In genomic region chr2:73452556-73452955, GRCm38 (mm10) we compare ENCODE assay signal across 17 mouse cellular contexts.
DNase-seq lines count a peak whose midpoint lies in the region; ATAC-seq and TF ChIP-seq lines count a peak whose summit lies in the region.
"Had no signal": no experiment of that assay in that cellular context is flagged by ENCODE, and none has a peak within 500 bp of the region (broad histone marks: within the 10 kb centered on the region; RNA-seq: fewer than 3 reads in every experiment).

No protein-coding gene starts in this region.

- no peak for TF ChIP-seq POLR2A in liver, adult 2 months (IDR thresholded peaks at IDR 0.05; ENCODE audit: extremely low read depth, insufficient read depth, low read length)

- H3K4me3 ChIP-seq in liver, adult 2 months (ENCODE audit: insufficient read depth, low read depth, low read length): peak overlapping the region; percentile 31; the same call in 1 of the 2 replicates
- no peak overlapping the region for H3K4me3 ChIP-seq in forebrain, postnatal 0 days (ENCODE audit: low read depth, low read length)
- H3K4me3 ChIP-seq: embryonic facial prominence, embryonic 13.5 days; forebrain, embryonic 15.5 days; intestine, embryonic 15.5 days; limb, embryonic 10.5 days; midbrain, embryonic 15.5 days had no signal

- no peak overlapping the region for H3K4me2 ChIP-seq in forebrain, postnatal 0 days (ENCODE audit: low read depth)
- H3K4me2 ChIP-seq: embryonic facial prominence, embryonic 13.5 days; forebrain, embryonic 15.5 days; intestine, embryonic 15.5 days; midbrain, embryonic 15.5 days had no signal

- no peak for DNase-seq in liver, adult 2 months (ENCODE audit: extremely low read depth, low read depth, low spot score)
- DNase-seq in liver: no peak
- peak; percentile 58 for DNase-seq in thymus, postnatal 4 days
- no peak for DNase-seq in forebrain, postnatal 0 days
- no peak for DNase-seq in Muller cell, postnatal 12 days (ENCODE audit: inconsistent ontology term)
- no peak for DNase-seq in cerebellum, postnatal 10 days
- DNase-seq: cerebellum, adult 9-11 months; heart, postnatal 36 days; lung, postnatal 10 days; right cerebral cortex, postnatal 25 days had no signal

- H3K9me3 ChIP-seq in forebrain, postnatal 0 days (ENCODE audit: low read length): no peaks in the 10 kb centered on the region
- H3K9me3 ChIP-seq: embryonic facial prominence, embryonic 13.5 days; forebrain, embryonic 15.5 days; intestine, embryonic 15.5 days; limb, embryonic 10.5 days; midbrain, embryonic 15.5 days had no signal

- no peak overlapping the region for H3K9ac ChIP-seq in liver, adult 2 months (ENCODE audit: low read depth, low read length)
- no peak overlapping the region for H3K9ac ChIP-seq in forebrain, postnatal 0 days
- H3K9ac ChIP-seq: embryonic facial prominence, embryonic 13.5 days; forebrain, embryonic 15.5 days; intestine, embryonic 15.5 days; midbrain, embryonic 15.5 days had no signal

- H3K79me2 ChIP-seq in liver, adult 2 months (ENCODE audit: control insufficient read depth, insufficient read depth, low read length): no peaks in the 10 kb centered on the region

- WGBS in liver, adult 2 months: 86% methylated on average over 7 of the region's 7 CpGs
- WGBS in forebrain, postnatal 0 days: 84% methylated on average over 7 of the region's 7 CpGs

- no peaks in the 10 kb centered on the region for H3K27me3 ChIP-seq in liver, adult 2 months (ENCODE audit: control insufficient read depth, insufficient read depth, low read length)
- no peaks in the 10 kb centered on the region for H3K27me3 ChIP-seq in forebrain, postnatal 0 days (ENCODE audit: insufficient read depth, low read length)
- H3K27me3 ChIP-seq: embryonic facial prominence, embryonic 13.5 days; forebrain, embryonic 15.5 days; intestine, embryonic 15.5 days; midbrain, embryonic 15.5 days had no signal

- H3K36me3 ChIP-seq in liver, adult 2 months (ENCODE audit: control insufficient read depth, insufficient read depth, low read length): no peaks in the 10 kb centered on the region
- H3K36me3 ChIP-seq in forebrain, postnatal 0 days (ENCODE audit: insufficient read depth): no peaks in the 10 kb centered on the region
- H3K36me3 ChIP-seq: forebrain, embryonic 15.5 days; intestine, embryonic 15.5 days; limb, embryonic 10.5 days; midbrain, embryonic 15.5 days had no signal

- no peak for TF ChIP-seq CTCF in liver, adult 2 months (IDR thresholded peaks at IDR 0.05; ENCODE audit: low read depth, low read length)
- no peak for TF ChIP-seq CTCF in forebrain, postnatal 0 days (IDR thresholded peaks at IDR 0.05; ENCODE audit: low read depth)

- peak; percentile 52 for ATAC-seq in inflammation-experienced regulatory T-cells, adult 6 months
- peak; percentile 36; the same call in 1 of the 2 replicates for ATAC-seq in monocyte, adult 5-6 weeks (replicated peaks; ENCODE audit: insufficient number of reproducible peaks, low FRiP score, low TSS enrichment, poor library complexity, severe bottlenecking)
- no peak for ATAC-seq in forebrain, postnatal 0 days
- ATAC-seq: forebrain, embryonic 15.5 days; intestine, embryonic 15.5 days; midbrain, embryonic 15.5 days had no signal

- no peak overlapping the region for H3K27ac ChIP-seq in liver, adult 2 months (replicated peaks; ENCODE audit: insufficient read depth, low read depth, low read length)
- no peak overlapping the region for H3K27ac ChIP-seq in forebrain, postnatal 0 days (ENCODE audit: low read depth, low read length)
- H3K27ac ChIP-seq: embryonic facial prominence, embryonic 13.5 days; forebrain, embryonic 15.5 days; intestine, embryonic 15.5 days; limb, embryonic 10.5 days; midbrain, embryonic 15.5 days had no signal

- H3K4me1 ChIP-seq in liver, adult 2 months (ENCODE audit: control insufficient read depth, insufficient read depth, low read length): peaks cover 2% of the 10 kb centered on the region; the same call in 1 of the 2 replicates
- no peaks in the 10 kb centered on the region for H3K4me1 ChIP-seq in forebrain, postnatal 0 days (ENCODE audit: insufficient read depth)
